Mouse (Mus musculus) central nervous system, embryonic 11.5 days (tissue): Measurements from ENCODE around the gene Fosb. TPM values are rescaled to one million over a fixed set of nuclear protein-coding genes. Genes with fewer than 3 reads are reported as not detected.

Experiments
- polyA plus RNA-seq: library from polyadenylated mRNA; depleted of rRNA; stranded (reverse); fragments of >200 nt; gene quantifications from 2 replicates; pipeline ENCODE4 v1.2.3, GENCODE M21; 2012; rRNA removed

Fosb gene
- polyA plus RNA-seq, result 0.06 and 0.07 TPM in 2 replicates

DNA sequence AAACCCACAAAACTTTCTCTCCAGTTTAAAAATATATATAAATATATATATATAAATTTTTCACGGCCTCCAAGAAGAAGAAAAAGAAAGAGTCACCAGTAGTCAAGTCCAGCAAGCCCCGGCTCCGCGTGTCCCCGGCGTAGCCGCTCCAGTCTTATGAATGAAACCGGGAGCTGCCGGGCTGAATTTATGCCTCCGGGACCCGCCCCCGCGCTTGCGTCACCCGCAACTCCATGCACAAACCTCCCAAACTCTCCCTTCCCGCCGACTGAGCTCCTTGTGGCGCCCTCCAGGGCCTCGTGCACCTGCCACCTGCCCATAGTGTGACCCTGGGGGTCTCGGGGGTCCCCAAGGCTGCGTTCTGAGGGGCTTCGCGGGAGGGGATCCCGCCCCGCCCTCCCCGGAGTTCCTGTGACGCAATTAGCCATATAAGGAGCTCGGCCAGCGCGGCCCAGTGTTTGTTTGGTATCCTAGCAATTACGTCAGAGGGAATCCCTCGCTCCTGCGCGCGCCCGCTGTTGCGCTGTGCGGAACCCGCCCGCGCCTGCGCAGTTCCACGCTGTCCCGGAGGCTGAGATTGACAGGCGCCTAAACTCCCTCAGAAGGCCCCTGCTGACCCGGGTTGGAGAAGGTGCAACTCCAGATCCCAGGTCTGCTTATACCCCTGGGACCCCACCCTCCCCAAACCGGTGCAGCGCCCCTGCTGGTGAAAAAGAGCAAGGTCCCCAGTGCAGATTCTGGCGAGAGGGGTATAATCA, at the start of gene Fosb:
Gene Fosb, minus strand, starts transcription at position 168 of the 758 bp plus-strand sequence.

DNA sequence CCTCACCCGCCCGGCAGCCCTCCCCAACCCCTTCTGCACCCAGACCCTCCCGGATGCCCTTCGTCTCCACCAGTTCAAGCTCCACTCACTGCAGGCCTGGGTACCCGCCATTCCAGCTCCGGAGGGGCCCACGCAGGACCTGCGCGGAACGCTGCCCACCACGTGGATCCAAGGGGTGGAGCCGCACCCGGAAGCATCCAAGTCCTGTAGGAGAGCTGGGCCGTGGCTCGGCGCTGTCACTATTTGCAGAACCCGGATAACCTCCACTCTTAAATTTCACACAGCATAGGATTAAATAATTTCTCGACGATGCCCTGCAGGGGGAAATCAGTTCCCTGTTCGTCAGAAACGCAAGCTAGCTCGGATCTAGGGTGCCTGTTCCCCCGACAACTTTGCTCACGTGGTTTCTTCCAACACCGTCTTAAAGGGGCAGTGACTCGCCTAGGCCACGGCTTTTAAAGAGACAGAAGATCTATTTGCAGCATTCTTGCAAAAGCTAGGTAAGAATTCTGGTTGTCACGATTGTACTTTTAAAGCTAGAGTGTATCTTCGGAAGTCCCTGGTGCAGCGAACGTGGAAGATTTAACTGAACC, 49.5 kb upstream of the Fosb start, which contains the start of the genes Cd3eap and Ppp1r13l:
Gene Cd3eap, minus strand, starts transcription at position 185 of the 593 bp plus-strand sequence.
Gene Ppp1r13l, plus strand, starts transcription at position 451 of the 593 bp plus-strand sequence.

GRCm38 (mm10) chr7:19344237-19344847, 34.5 kb upstream of the Fosb start, which contains the start of gene Ercc1:
TSS of gene Ercc1 (plus strand) at chr7:19344778.

DNA sequence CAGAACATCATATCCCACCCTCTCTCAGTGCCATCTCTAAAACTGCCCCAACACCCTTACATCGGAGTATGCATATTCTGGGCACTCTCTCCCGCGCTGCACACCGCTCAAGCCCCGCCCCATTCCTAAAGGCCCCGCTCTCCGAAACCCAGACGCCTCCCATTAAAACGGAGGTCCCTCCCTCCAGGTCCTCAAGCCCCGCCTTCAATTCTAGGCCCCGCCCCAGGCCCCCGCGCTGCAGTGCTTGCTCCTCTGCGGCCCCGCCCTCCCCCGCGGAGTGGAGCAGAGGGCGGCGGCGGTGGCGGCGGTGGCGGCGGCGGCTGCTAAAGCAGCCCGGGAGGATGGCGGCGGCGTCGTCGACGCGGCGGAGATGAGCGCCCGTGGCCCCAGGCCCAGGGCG, 27.5 kb downstream of the Fosb start, which contains the start of gene Rtn2:
Gene Rtn2, plus strand, starts transcription at position 240 of the 400 bp plus-strand sequence.

GRCm38 (mm10) chr7:19279581-19280114, 30.2 kb downstream of the Fosb start, which contains the start of gene Ppm1n:
TSS of gene Ppm1n (minus strand) at chr7:19280064.

GRCm38 (mm10) chr7:19271238-19272172, 38.3 kb downstream of the Fosb start, which contains the start of gene Vasp:
TSS of gene Vasp (minus strand) at chr7:19271817.

Other genes starting within 250 kb of the Fosb start
- gene Dmwd, start 233.8 kb downstream of the Fosb start, polyA plus RNA-seq, result 85.3 and 111 TPM in 2 replicates
- gene Dmpk, start 226.2 kb downstream of the Fosb start, polyA plus RNA-seq, result 67.7 and 68.8 TPM in 2 replicates
- gene Six5, start 215.5 kb downstream of the Fosb start, polyA plus RNA-seq, result 35.0 and 44.6 TPM in 2 replicates
- 0.97 and 3.3 TPM in 2 replicates for gene Gm4969, start 191.7 kb downstream of the Fosb start, polyA plus RNA-seq
- gene Fbxo46, start 190.2 kb downstream of the Fosb start, polyA plus RNA-seq, result 10.6 and 11.1 TPM in 2 replicates
- gene Qpctl, start 160.8 kb downstream of the Fosb start, polyA plus RNA-seq, result 9.8 and 13.3 TPM in 2 replicates
- gene Snrpd2, start 160.3 kb downstream of the Fosb start, polyA plus RNA-seq, result 200 and 212 TPM in 2 replicates
- gene Gipr, start 143.9 kb downstream of the Fosb start, polyA plus RNA-seq, result 2.4 and 3.1 TPM in 2 replicates
- gene Eml2, start 133.6 kb downstream of the Fosb start, polyA plus RNA-seq, result 26.1 and 34.5 TPM in 2 replicates
- gene Gpr4, start 97.5 kb downstream of the Fosb start, polyA plus RNA-seq, result 1.6 and 4.5 TPM in 2 replicates
- 24.3 and 29.1 TPM in 2 replicates for gene Opa3, start 81.7 kb downstream of the Fosb start, polyA plus RNA-seq
- 67.2 and 70.5 TPM in 2 replicates for gene Vasp, start 38.2 kb downstream of the Fosb start, polyA plus RNA-seq
- gene Ppm1n, start 30.0 kb downstream of the Fosb start, polyA plus RNA-seq, result 0.10 and 0.32 TPM in 2 replicates
- 46.8 and 47.1 TPM in 2 replicates for gene Rtn2, start 27.4 kb downstream of the Fosb start, polyA plus RNA-seq
- 63.7 and 67.6 TPM in 2 replicates for gene Ercc1, start 34.7 kb upstream of the Fosb start, polyA plus RNA-seq
- 13.1 and 16.6 TPM in 2 replicates for gene Cd3eap, start 49.4 kb upstream of the Fosb start, polyA plus RNA-seq
- 11.1 and 11.8 TPM in 2 replicates for gene Ppp1r13l, start 49.7 kb upstream of the Fosb start, polyA plus RNA-seq
- 53.3 and 59.0 TPM in 2 replicates for gene Ercc2, start 72.0 kb upstream of the Fosb start, polyA plus RNA-seq
- gene Klc3, start 94.1 kb upstream of the Fosb start, polyA plus RNA-seq, result 1.8 and 2.0 TPM in 2 replicates
- gene Ckm, start 94.7 kb upstream of the Fosb start, polyA plus RNA-seq, result 0.40 and 0.76 TPM in 2 replicates
- gene Mark4, start 148.8 kb upstream of the Fosb start, polyA plus RNA-seq, result 33.8 and 41.7 TPM in 2 replicates
- gene Exoc3l2, start 153.3 kb upstream of the Fosb start, polyA plus RNA-seq, result 2.1 and 2.9 TPM in 2 replicates
- gene Bloc1s3, start 198.3 kb upstream of the Fosb start, polyA plus RNA-seq, result 6.3 and 9.5 TPM in 2 replicates
- gene Trappc6a, start 198.3 kb upstream of the Fosb start, polyA plus RNA-seq, result 36.1 and 56.2 TPM in 2 replicates
- 0.10 and 0.15 TPM in 2 replicates for gene Nkpd1, start 207.8 kb upstream of the Fosb start, polyA plus RNA-seq